Mouse (Mus musculus) urinary bladder, postnatal 25 days (tissue): Measurements from ENCODE around the gene Hpca.
A peak's percentile ranks its signal among the peaks of the same experiment; 100 is the strongest.

ENCODE experiments used
- DNase-seq: peaks from one replicate; pipeline ENCODE4 v3.0.0; 2022; ENCODE audit warnings: low spot score

Gene Hpca

DNA sequence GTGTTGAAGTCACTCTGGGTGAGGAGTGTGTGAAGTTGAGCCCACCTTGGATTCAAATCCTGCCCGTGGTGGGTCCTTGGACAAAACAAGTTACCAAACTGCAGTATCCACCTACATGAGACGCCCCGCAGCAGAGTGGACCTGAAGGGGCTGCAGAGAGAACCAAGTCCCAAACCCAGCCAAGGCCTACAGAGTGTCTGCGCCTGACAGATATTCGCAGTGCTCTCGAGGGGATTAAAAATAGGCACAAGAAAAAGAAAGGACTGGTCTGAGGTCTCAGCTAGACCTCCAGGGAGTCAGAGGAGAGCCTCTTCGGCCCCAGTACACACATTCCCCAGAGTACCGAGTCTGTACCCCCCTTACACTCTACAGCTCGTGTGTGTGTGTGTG lies 14.3 kb upstream of the Hpca start:
- no peak for DNase-seq

DNA sequence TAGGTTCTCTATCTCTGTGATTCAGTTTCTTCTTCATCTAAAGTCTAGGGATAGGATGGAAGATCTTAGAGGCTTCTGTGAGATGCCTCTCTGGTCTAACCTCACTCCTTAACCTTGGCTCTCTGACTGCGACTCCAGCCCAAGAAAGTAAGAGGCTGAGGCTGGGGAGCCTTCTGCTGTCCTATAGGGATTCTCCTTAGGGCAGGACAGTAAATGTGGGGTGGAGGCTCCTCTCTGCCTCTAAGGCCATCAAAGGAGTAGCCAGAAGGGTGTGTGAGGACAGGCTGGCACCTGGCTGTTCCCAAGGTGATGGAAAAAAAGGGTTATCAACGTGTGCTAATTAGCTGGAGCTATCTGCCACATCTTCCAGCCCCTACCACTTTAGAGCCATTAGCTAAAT lies 13.8 kb upstream of the Hpca start:
- DNase-seq = no peak

DNA sequence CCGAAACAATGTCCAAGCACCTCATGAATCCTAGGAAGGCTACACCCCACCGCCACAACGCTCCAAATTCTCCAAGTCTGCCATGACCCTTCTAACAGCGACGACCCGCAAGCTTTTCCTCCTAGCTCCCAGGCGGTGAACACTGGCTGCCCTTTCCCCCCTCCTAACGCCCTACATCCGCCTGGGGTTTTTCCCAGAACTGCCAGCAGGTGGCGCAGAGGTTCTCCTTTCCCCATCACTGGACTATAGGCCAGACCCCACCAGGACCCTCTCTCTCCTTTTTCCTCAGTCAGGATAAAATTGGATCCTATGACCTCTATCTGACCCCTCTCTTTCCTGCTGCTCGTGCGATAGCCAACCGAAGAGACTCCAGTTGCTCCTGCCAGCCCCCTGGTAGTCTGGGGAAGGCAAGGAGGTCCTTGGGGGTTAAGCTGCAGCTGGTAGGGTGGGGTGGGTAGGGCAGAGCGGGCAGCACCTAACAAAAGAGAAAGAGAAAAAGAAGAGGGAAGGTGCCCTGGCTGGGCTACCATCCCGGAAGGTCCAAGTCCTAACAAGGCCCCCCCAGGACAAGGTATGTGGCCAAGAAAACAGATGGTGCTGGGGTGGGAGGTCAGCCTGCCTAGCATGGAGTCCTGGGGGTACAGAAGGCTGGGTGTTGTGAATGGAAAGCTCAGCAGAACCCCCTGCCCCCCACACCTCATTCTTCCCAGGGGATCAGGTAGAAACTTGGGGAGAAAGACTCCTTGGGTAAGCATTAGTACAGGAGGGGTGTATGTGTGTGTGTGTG lies 13.2 kb upstream of the Hpca start:
- DNase-seq = peak; percentile 72

DNA sequence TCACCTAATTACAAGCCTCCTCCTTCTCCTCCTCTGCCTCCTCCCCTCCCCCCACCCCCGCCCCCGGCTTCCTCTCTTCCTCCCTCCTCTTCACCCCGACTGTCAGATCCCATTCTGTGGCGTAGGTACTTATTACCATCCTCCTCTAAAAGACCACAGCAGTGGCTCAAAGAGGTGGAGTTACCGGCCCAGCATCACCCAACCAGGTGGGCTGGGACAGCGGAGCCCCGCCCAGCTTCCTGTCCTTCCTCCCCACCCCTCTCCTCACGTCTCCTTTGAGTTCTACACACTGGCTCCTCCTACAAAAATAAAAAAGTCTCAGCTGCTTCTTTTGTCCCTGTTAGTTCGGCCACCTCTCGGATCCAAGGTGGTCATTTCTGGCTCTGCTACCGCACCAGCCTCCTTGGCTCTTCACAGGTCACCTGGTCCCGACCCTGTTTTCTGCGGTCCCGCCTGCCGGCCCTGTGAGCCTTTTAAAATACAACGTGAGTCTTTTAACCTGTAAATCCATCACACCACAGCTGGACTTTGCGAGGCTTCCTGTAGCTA lies 9.0 kb upstream of the Hpca start:
- no peak for DNase-seq

DNA sequence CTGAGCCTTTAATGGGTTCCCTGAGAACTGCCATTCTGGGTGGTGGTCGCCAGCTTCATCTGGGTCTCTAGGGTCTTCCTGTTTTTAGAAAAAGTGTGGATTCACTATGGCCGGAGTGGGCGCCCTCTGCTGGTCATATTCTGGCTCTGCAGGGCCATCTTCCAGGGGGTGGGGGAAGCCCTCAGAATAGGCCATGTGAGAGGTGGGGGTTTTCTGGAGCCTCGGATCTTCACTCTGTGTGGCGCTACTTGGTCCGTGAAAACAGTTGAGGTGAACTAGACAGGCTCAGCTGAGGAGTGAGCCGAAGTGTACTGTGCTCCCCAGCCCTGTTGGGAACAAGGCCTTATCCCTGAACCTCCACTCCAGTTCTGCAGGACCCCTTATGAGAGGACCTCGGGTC lies 8.3 kb upstream of the Hpca start:
- DNase-seq = peak; percentile 45

DNA sequence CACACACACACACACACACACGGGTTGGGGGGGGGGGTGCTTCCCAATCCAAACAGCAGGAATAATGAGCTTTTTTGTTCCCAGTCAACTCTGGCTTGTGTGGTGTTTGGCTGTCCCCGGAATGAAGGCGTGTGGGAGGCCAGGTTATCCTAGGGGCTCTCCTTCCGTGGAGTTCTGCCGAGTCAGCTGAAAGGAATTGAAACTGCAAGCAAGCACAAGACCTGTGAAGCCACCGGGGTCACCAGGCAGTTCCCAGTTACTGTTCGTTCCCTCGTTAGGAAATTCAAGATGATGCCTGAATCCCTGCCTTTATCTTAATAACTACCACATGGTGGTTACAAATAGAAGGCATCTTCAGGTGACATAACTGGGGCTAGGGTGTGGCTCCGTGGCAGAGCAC lies 7.6 kb upstream of the Hpca start:
- no peak for DNase-seq

DNA sequence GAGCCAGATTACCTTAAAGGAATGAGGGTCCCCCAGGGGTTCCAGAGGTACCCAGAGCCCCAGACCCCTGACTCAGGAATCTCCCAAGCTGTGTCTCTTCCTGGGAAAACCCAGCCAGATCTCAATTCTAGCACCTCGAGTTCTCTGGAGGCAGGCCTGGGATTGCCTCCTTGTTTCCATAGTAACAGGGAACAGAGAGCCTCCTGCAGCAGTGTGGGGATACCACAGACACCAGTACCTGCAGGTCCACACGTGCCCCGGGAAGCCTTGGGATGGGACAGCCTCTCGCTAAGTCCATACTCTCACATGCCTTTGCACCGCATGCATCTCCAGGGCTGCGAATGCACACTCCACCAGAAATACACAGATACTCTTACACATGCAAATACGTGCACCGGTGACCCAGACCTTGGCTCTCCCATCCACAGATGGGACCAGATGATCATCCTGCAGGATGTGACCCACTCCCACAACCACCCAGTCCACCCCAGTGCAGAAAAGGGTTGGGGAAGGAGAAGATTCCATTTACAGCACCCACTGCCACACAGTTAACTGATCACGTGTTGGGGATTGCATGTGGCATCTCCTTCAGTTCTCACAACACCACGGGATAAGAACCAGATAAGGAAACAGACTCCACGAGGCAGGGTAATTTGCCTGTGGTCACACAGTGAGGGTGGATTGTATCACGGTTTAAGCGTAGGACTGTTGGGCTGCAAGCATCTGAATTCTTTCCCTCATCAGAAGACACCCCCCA lies 6.9 kb upstream of the Hpca start:
- DNase-seq = no peak

DNA sequence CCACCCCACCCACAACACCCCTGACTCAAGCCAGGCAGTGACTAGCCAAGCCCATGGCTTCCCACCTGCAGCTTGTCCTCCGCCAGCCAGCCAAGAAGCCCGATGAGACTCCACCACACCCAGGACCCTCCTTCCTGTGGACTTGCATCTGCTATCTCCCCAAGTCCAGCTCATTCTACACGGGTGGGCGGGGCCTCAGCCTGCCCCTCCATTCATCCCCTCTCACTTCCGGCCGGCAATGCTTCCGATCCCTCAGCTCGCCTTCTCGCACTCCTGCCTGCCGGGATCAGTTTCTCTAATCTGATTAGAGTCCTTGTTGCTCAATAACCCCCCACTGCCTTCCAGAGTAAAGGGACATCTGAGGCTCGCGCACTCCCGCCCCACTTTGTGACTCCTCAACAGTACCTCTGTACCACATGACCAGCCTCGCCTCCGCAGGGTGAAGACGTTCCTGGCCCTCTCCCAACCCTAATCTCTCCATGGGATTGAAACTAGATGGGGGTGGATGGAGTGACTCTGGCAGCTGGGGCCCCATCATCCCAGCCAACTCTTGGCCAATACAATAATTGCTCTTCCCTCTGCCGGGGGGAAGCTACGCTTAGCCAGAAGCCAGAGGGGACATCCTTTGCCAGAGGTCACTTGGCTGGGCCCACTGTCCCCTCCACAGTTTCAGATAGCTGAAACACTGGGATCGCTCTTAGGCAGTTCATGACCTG lies 4.1 kb upstream of the Hpca start:
- DNase-seq = no peak

DNA sequence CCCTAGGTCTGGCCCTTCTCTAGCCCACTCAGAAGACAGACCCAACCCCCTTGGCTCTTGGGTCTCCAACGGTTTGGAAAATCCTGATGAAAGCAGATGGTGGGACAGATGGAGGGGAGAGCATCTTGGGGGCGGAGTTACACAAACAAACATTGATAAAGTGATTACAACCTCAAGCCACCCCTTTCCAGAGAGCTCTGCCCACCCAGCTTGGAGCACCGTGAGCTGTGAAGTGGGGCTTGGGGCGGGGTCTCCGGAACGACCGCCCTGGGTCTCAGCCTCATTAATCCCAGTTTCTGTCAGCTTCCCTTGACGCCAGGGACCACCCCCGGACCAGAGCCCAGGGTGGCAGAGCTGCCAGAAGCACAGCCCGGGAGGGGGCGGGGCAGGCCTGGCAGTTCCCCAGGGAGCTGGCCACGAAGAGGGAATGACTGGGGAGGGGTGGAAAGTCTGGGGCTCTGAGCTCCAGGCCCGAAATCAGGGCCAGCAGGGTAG lies 2.9 kb upstream of the Hpca start:
- DNase-seq = no peak

DNA sequence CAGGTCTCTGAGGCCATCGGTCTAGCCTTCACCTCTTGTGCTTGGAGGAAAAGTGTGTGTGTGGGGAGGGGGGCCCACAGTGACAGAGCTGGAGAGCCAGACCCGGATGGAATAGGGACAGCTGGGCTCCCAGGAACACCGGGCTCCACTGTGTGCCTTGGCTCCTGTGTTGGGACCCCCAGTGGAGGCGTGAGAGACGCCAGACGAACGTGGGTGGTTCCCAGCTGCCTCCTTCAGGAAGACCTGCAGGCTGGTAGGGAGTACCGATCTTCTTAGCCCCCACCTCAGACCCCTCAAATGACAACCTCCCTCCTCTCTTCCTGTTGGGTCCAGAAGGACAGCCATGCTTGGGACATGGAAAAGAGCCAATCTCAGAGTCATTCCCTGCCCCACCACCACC lies 883 bp upstream of the Hpca start:
- DNase-seq = no peak

DNA sequence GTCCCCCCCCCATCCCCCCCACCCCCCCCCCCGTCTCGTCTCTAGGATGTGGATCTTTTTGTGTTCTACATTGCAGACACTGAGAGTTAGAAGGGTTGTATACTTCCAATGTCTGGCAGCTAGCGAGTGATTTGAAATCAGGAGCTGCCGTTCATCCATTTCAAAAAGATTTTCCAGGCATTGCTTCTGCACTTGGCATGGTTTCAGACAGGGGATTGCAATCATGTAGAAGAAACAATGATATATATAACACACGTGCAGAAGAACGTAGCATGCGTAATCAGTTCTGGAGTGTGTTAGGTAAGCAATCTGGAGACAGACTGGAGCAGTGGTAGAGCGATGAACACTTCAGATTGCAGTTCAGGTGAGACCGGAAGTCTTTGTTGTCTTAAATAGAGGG lies 271 bp upstream of the Hpca start:
- no peak for DNase-seq

DNA sequence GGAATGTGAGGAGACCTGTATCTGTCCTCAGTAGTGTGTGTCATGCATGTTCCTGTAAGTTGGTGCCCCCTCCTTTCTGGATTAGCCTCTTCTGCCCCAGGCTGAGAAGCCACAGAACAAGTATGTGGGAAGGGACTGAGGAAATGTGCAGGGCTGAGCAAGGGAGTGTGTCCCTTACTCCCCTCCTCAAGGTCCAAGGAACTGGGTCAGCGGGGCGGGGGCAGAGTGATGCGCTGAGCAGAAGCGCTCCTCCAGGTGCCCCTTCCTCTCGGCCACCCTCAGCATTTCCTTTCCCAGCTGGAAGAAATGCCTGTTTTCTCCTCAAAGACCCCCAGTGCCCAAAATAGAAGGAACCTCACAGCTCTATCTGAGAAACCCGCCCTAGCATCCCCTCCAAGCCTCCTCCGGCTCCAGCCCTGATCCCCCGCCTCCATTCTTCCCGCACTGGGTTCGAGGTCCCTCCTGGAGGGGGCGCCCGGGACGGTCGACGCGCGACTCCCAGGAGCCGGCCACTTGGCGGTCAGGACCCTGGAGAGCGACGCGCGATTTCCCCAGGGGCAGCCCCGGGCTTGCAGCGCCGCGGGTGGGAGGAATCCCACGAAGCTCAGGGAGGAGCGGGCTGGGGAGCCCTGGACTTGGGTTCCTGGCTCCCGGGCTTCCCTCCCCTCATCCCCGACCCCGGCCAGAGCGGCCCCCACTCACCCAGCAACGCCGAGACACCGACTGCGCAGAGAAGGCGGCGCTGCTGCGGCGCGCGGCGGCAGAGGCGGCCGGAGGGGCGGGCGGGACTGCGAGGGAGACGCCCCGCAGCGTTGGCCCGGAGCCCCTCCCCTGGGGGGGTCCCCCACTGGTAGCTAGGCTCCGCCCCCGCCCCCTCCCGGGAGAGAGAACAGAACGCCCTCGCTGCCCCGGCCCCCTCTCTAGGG lies 1.1 kb downstream of the Hpca start:
- peak; percentile 72 for DNase-seq

DNA sequence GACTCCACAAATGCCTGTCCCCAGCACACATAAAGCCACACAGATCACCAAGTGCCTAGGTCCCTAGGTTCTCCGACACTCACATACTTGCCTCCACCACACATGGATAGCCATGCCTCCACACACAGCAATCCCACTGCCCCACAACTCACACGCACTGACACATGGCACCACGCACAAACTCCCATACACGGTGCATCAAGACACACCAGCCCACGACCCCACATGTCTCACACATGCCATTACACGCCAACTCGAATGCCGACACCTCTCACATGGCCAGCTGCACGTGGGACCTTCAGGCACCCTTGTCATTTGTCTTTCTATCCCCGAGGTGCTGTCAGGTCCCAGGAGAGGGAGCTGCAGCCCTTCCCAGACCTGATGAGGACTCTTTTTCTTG lies 2.1 kb downstream of the Hpca start:
- no peak for DNase-seq

DNA sequence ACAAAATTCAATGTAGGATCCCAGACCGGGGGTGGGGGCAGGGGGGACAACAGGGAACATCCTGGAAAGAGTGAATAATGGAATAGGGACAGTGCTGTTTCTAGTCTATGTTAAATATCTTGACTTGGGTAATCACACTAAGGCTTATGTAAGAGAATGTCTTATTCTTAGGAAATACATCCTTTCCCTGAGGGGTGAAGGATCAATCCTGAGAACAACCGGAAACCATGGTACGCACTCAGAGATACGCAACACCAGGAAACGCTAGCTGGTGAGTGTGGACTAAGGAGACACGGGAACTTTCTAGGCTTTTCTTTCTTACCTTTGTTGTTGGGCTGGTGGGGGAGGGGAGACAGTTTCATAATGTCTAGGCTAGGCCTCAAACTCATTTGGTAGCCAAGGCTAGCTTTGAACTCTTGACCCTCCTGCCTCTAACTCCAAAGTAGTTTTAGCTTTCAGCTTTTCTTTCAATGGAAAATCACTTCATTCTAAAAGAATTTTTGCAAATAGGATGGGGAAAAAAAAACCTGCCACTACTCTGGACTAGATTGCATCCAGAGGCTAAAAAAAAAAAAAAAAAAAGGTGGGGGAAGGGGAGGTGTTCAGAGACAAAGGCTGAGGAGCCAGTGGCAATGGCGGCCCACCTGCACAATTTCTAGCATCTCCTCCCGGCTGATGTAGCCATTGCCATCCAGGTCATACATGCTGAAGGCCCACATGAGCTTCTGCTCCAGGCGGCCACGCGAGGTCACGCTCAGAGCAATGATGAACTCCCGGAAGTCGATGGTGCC lies 3.9 kb downstream of the Hpca start:
- DNase-seq = no peak

DNA sequence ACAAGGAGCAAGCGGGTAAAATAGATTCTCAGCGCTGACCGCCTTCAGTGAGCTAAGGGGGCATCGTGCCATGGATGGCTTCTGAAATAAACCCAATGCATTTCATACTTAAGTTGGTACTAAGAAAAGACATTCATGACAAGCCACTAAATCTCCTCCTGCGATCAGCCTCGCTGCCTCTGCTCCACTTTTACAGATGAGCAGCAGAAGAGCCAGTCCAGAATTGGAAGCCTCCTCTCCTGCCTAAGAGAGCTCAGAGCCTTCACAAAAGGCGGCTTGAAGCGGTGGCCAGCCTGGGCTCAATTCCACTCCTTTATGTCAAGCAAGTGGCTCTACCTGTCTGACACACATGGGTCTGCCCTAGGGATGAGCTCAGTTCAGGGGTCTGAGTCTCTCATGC lies 5.1 kb downstream of the Hpca start:
- no peak for DNase-seq

DNA sequence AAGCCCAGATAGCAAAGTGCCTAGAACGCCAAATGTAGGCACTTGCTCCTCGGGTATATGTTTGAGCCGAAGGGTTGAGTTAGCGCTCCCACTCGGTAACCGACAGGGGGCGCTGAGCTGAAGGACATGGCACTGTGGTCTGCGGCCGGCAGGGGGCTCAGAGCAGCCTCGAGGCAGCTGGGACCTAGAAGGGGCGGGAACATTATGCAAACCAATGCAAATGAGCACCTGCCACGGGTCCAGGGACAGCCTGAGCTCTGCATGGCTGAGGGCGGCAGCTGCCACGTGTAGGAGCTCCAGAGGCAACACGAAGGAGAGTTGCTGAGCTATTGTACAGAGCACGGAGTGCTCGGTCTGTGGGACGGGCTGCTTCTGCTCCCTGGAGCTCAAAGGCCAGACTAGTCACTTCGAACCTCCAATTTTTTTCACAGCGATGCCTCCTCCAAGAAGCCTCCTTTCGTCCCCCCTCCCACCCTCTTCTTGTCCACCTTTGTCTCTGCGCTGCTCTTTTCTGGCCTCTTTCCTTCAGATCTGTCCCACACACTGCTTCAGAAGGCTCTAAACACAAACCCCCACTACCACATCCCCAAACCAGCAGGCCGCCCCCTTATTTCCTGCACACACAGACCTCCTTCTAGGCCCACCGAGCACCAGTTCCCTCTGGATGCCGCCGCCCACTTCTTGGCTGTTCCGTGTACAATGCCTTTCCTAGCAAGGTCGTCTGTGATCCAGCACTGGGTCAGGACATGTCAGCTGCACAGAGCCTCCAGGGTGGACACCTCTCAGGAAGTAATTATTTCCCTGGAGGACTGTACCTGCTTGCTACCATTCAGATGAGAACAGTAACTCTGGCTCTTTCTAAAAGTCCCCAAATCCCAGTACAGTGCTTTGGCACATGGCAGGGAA lies 8.5 kb downstream of the Hpca start:
- peak; percentile 43 for DNase-seq

DNA sequence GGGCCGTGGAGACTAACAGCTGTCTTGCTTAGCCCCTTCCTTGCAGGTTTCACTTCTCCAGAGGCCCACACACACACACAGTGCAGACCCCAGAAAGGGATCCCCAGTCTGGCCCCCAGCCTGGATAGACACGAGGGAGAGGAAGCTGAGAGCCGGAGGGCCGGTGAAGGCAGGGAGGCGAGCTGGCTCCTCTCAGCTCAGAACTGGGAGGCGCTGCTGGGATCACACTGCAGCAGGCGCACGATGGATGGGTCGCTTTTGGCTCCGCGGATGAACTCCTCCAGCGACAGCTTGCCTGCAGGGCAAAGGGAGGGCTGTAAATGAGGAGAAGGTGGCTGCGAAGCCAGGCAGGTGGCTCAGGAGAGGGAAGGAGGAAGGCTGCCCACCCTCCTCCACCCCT lies 9.6 kb downstream of the Hpca start:
- DNase-seq = no peak

DNA sequence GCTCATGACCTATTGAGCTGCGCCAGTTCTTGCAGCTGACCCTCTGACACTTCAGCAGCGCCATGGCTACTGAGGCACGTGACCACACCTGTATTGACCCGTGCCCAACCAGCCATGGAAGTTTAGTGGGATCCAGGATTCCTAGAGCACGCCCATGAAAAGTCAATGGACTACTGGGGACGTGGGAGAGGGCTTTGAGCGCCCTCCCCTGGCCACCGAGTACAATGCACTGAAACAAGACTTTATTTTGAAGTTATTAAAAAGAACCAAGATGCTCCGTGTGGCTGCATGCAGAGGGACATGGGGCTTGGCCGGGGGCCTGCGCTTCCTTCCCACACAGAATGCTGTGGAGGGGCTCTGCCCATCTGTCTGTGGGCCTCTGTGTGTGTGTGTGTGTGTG lies 10.5 kb downstream of the Hpca start:
- no peak for DNase-seq

DNA sequence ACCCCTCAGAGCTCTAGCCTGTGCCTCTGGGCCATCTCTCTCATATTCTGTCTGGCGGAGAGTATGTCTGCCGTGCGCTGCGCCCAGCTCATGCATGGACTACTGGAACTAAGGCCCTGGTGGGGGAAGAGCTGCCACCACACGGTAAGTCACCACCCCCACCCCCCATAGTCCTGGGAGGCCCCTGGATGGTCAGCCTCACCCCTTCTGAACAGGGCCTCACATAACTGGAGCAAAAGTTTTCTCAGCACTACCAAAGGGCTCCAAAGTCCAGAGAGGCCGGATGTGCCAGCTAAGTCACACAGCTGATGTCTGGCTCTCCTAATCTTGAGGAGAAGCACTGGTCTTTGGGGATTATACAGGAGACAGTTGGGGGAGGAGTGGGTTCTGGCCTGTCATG lies 11.0 kb downstream of the Hpca start:
- DNase-seq = no peak

DNA sequence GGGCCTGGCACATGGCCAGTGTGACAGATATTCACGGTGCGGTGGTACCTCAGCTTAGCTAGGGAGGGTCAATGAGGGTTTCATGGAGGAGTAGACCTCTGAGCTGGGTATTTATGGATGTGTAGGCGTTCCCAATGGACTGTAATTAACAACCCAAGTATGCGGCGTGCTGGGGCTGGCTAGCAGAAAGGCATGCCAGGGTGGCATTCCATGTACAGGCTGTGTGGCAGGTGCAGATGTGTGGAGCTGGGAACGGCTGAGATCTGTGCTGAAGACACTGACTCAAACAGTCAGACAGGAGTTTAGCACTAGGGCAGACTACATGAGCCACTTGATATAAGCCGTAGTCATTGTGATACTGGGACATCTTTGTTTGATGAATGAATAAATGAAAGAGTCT lies 13.2 kb downstream of the Hpca start:
- no peak for DNase-seq
